ENCODE assay signal across 26 mouse cellular contexts in the genomic region with DNA sequence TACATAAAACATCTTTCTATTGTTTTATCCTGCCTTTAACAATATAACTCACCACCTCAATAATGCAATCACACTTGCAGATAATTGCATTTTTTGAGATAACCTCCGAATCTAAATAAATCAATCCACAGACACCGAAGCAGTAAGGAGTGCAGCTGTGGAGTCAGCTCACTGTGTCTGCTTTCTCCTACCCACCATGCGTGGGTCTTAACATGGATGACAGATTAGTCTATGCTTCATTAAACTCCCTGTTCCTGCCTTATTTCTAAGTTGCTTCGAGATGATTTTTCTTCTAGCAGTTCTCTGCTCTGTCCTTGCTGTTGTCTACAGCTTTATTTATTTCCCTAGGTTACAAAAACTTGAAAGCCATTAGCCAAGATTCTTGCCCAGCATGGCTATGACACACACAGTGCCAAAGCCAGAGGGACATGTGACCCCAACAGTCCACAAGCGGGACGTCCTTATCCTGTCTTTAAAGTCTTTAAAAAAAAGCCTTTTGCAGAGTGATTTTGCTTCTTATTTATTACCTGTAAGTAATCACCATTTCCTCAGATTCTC.
DNase-seq lines count a peak whose midpoint lies in the region; ATAC-seq and TF ChIP-seq lines count a peak whose summit lies in the region.
"Had no signal": no experiment of that assay in that cellular context is flagged by ENCODE, and none has a peak within 500 bp of the region (broad histone marks: within the 10 kb centered on the region; RNA-seq: fewer than 3 reads in every experiment).

No protein-coding gene starts in this region.

- H3K36me3 ChIP-seq in kidney, embryonic 15.5 days, result no peaks in the 10 kb centered on the region
- H3K36me3 ChIP-seq in neural tube, embryonic 14.5 days (ENCODE audit: control insufficient read depth, insufficient read depth, low read length), result no peaks in the 10 kb centered on the region
- H3K36me3 ChIP-seq: forebrain, embryonic 10.5 days; G1E; heart, embryonic 15.5 days; hindbrain, embryonic 10.5 days; hindbrain, embryonic 13.5 days had no signal

- H3K27me3 ChIP-seq in kidney, embryonic 15.5 days, result 0 out of 2 replicates have a peak, but pooled peaks cover 4% of the 10 kb centered on the region
- H3K27me3 ChIP-seq in neural tube, embryonic 14.5 days (ENCODE audit: control insufficient read depth, insufficient read depth, low read length), result no peaks in the 10 kb centered on the region
- H3K27me3 ChIP-seq: CH12.LX; forebrain, embryonic 13.5 days; heart, embryonic 15.5 days; hindbrain, embryonic 13.5 days had no signal

- H3K4me3 ChIP-seq in kidney, embryonic 15.5 days (replicated peaks), result no peak overlapping the region
- no peak overlapping the region for H3K4me3 ChIP-seq in neural tube, embryonic 14.5 days (ENCODE audit: low read depth, low read length)
- H3K4me3 ChIP-seq in layer of hippocampus, adult 2 months, result no peak overlapping the region
- H3K4me3 ChIP-seq: forebrain, embryonic 10.5 days; forebrain, embryonic 13.5 days; heart, embryonic 15.5 days; hindbrain, embryonic 10.5 days; hindbrain, embryonic 13.5 days had no signal

- WGBS in kidney, embryonic 15.5 days, result 22% methylated on average over 6 of the region's 6 CpGs
- 42% methylated on average over 6 of the region's 6 CpGs for WGBS in neural tube, embryonic 14.5 days

- TF ChIP-seq CTCF in layer of hippocampus, adult 2 months (conservative IDR thresholded peaks at IDR 0.05), result no peak

- ATAC-seq in kidney, embryonic 15.5 days (replicated peaks; ENCODE audit: low FRiP score), result peak; percentile 81
- ATAC-seq in neural tube, embryonic 14.5 days (ENCODE audit: low read depth), result 0 out of 2 replicates have a peak, but pooled peaks have one; percentile 24
- ATAC-seq: forebrain, embryonic 13.5 days; forebrain, embryonic 16.5 days; hindbrain, embryonic 16.5 days had no signal

- no peaks in the 10 kb centered on the region for H3K4me1 ChIP-seq in kidney, embryonic 15.5 days
- no peaks in the 10 kb centered on the region for H3K4me1 ChIP-seq in neural tube, embryonic 14.5 days (ENCODE audit: control insufficient read depth, insufficient read depth, low read length)
- H3K4me1 ChIP-seq: heart, embryonic 15.5 days had no signal

- no peaks in the 10 kb centered on the region for H3K9me3 ChIP-seq in kidney, embryonic 15.5 days (replicated peaks)
- H3K9me3 ChIP-seq in neural tube, embryonic 14.5 days (ENCODE audit: control insufficient read depth, low read length), result no peaks in the 10 kb centered on the region
- H3K9me3 ChIP-seq: forebrain, embryonic 10.5 days; forebrain, embryonic 13.5 days; heart, embryonic 15.5 days; hindbrain, embryonic 10.5 days; hindbrain, embryonic 13.5 days had no signal

- peak; percentile 9 for DNase-seq in adrenal gland, adult 8-10 months
- no peak for DNase-seq in adrenal gland, postnatal 14 days
- DNase-seq in kidney, postnatal 14 days, result no peak
- DNase-seq in neural tube, embryonic 10.5 days (ENCODE audit: extremely low spot score, low spot score), result no peak
- DNase-seq in layer of hippocampus, adult 2 months (ENCODE audit: low spot score in 2 of 2), result no peak
- DNase-seq: adrenal gland, postnatal 25 days; B cell, adult 2 months; cerebellum, adult 18-20 months; cerebellum, adult 9-10 months; cerebellum, postnatal 14 days; gastrocnemius, postnatal 10 days; gastrocnemius, postnatal 36 days; heart, postnatal 10 days; heart, postnatal 36 days had no signal

- H3K27ac ChIP-seq in kidney, embryonic 15.5 days, result no peak overlapping the region
- H3K27ac ChIP-seq in neural tube, embryonic 14.5 days (ENCODE audit: low read depth, low read length), result no peak overlapping the region
- no peak overlapping the region for H3K27ac ChIP-seq in layer of hippocampus, adult 2 months
- H3K27ac ChIP-seq: forebrain, embryonic 10.5 days; forebrain, embryonic 13.5 days; heart, embryonic 15.5 days; hindbrain, embryonic 10.5 days; hindbrain, embryonic 13.5 days had no signal

- H3K9ac ChIP-seq in kidney, embryonic 15.5 days, result no peak overlapping the region
- no peak overlapping the region for H3K9ac ChIP-seq in neural tube, embryonic 14.5 days (replicated peaks; ENCODE audit: low read depth, low read length)
- H3K9ac ChIP-seq: forebrain, embryonic 13.5 days; heart, embryonic 15.5 days; hindbrain, embryonic 13.5 days had no signal

- H3K4me2 ChIP-seq in kidney, embryonic 15.5 days, result no peak overlapping the region
- no peak overlapping the region for H3K4me2 ChIP-seq in neural tube, embryonic 14.5 days (ENCODE audit: low read depth, low read length)
- H3K4me2 ChIP-seq: forebrain, embryonic 13.5 days; heart, embryonic 11.5 days; heart, embryonic 15.5 days; hindbrain, embryonic 13.5 days had no signal
